Mouse (Mus musculus): Measurements from ENCODE around the gene C2cd2l.

DNA sequence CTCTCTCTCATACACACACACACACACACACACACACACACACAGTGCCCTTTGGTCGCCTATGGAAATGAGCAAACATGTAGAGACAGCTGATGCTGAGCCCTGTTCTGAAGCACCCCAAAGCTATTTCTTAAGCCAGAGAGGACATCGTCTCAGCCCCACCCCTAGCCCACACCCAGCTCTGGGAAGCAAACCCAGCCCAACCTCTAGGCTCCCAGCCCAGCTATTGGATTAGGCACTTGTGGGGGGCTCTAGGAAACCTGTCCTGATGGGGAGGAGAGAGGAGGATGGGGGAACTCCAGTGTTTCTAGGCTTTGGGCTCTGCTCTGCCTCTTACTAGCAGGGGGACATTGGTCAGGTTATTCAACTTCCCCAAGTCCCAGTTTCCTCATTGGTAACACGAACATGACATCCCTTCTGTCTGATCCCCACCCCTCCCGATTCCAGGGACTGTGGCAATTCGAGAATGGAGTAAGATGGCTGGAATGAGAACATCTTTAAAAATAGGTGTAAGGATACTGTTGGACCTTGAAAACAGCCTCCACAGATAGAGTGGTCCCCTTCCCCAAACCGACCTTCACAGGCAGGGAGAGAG is 33.7 kb downstream of the C2cd2l start:
- TF ChIP-seq POLR2A (IDR thresholded peaks at IDR 0.05; ENCODE audit: control insufficient read depth, low read depth, low read length): no peak
- no peak for TF ChIP-seq CTCF (IDR thresholded peaks at IDR 0.05; ENCODE audit: control insufficient read depth, insufficient read depth, insufficient replicate concordance, low read depth, low read length)
